Mouse (Mus musculus) testis, adult 2 months (tissue): Measurements from ENCODE around the gene Gm13124.
"Not testable (repeated sequence)": the region's sequence is repeated elsewhere in the genome, so short reads cannot be mapped to it uniquely, and the experiment has no call there.

Experiments
- CTCF ChIP-seq: fragments of 200-500 bp; IDR thresholded peaks from 2 replicates; pipeline ENCODE4 v1.5.1; 2012; ENCODE audit warnings: low read depth, mild to moderate bottlenecking, inconsistent platforms, low read length, moderate library complexity; ENCODE audit not compliant: control insufficient read depth, insufficient read depth, insufficient replicate concordance
- POLR2A ChIP-seq: fragments of 200-500 bp; IDR thresholded peaks from 2 replicates; pipeline ENCODE4 v1.6.1; 2012; ENCODE audit warnings: low read depth, mild to moderate bottlenecking, inconsistent platforms, low read length, moderate library complexity; ENCODE audit not compliant: control insufficient read depth

DNA sequence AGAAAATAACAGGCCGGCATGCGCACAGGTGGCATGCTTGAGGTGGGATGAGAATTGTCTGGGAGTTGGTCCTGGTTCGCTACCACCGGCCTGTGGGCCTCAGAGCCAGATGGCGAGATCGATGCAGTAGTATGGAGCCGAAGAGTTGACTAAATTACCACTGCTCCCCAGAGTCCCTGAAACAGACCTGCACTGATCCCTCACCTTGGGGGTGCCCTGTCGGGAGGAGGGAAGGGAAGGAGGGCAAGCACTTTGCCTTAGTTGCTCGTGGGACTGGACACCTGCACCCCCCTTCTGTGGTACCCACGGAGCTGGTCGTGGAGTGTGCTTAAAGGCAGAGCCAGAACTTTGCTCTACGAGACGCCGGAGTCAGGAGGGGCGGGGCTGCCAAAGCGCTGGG is 21.3 kb upstream of the Gm13124 start:
- TF ChIP-seq POLR2A, CTCF: not testable (repeated sequence)
